Mouse (Mus musculus) hematopoietic stem cell, adult 5-6 weeks (primary cell): Measurements from ENCODE around the gene Ints3. TPM values are rescaled to one million over a fixed set of nuclear protein-coding genes. Genes with fewer than 3 reads are reported as not detected.
"Not testable (repeated sequence)": the region's sequence is repeated elsewhere in the genome, so short reads cannot be mapped to it uniquely, and the experiment has no call there.

ENCODE experiments used
- ATAC-seq, 2 experiments: fragments of 125-278 bp in 1 of 2; replicated peaks in 1 of 2; 2 replicates each; pipeline ENCODE4 v1.8.0; 2016 to 2017; ENCODE audit warnings: inconsistent platforms in 2 of 2, mild to moderate bottlenecking in 2 of 2, moderate number of reproducible peaks in 2 of 2, low read depth in 1 of 2, moderate TSS enrichment in 1 of 2; ENCODE audit not compliant: low FRiP score in 2 of 2, poor library complexity in 2 of 2, severe bottlenecking in 2 of 2, insufficient read depth in 1 of 2, low TSS enrichment in 1 of 2
- total RNA-seq: library from RNA; stranded (forward); fragments of 172-1452, 232-1000 nt; gene quantifications from 2 replicates; pipeline ENCODE4 v1.2.3, GENCODE M21; 2017

Ints3 gene
- total RNA-seq, 1 experiment from 2014 or later: 22.6 TPM

DNA sequence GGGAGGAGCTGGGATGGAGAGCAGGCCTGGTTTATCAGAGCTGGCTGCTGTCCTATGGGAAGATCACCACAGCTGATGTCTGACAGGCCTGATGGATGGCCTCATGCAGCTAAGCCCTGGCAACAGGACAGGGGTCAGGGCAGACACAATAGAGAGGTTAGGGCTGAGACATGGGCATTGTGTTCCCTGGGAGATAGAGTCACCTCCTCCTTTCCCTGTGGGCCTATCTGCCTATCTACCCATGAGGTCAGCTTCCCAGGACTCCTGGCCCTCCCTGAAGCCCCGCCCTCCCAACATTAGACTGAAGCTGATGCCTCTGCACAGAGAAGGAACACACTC is 57.2 kb downstream of the Ints3 start:
- ATAC-seq: no peak

DNA sequence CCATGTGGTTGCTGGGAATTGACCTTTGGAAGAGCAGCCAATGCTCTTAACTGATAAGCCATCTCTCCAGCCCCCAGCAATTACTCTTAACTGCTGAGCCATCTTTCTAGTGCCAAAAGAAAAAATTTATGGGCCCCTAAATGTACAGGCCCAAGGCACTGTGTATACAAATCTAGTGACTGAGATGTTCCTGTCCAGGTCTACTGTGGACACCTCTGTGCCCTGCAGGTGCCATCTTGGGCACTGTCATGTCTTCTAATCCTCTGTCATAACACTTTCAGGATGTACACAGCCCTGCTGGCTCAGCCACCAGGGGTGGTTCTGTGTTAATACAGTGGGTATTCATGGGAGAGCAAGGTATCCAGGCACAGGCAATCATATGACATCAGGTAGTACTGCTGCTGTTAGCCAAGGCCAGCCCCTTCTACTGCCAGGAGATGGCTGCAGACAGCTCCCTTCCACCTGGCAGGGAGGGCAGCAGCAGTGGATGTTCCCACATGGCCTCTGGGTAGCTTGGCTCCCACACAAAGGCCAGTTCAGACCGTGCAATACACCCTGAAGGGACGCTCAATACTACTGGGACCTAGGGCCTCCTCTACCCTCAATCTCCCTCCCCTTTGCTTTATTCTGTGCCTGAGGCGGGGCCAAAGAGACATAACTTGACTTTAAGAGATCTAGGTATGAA is 57.7 kb downstream of the Ints3 start:
- no peak for ATAC-seq

DNA sequence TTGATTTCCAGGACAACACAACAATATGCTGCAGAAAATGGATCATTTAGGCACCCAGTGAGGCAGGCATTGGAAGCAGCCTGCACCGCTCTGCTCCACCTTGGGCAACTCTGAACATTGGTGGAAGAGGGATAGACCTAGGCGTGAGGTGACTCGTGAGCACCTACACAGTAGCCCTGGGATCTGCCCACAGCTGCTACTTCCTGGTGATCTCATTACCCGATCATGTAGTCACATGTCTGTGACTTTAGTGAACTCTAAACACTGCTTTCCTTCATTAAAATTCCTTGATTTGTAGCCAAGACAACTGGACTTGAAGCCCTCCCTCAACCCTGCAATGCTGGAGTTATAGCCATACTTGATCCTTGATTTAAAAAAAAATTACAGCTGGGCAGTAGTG is 59.1 kb downstream of the Ints3 start:
- ATAC-seq: no peak

GRCm38 (mm10) chr3:90373432-90374028 is 59.9 kb downstream of the Ints3 start:
- peak; percentile 74 to 77; a peak in 3 of 4 replicates for ATAC-seq

DNA sequence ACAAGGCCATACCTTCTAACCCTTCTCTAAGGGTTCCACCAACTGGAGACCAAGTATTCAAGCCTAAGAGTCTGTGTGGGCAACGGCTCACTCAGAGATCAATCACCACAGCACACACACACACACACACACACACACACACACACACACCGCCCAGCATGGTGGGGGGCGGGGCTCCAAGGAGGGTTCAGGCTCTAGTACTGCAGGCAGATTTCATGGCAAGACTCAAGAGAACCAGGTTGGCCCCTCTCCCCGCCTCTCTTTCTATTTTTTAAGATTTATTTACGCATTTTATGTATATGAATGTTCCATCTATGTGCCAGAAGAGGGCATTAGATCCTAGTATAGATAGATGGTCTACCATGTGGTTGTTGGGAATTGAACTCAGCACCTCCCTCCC is 60.6 kb downstream of the Ints3 start:
- ATAC-seq: no peak

DNA sequence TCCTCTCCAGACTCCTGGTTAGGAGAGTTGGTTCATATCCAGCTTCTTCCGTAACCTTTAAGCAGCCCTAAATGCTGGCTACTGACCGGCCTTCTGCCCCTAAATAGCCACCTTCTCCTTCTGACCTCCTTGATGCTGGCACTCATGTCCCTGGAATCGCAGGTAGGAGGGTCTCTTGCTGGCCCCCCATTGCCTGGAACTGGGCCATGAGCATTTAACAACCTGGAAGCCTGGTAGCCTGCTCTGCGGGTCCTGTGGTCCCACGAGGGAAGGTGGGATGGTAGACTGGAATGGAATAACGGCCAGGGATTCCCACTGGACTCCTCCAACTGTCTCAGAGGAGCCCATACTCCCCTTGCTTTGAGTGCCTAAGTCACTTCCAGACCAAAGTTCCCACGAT is 61.6 kb downstream of the Ints3 start:
- no peak for ATAC-seq

- no peak for ATAC-seq
Measured at GRCm38 (mm10) chr3:90369041-90369440, 64.4 kb downstream of the Ints3 start.

DNA sequence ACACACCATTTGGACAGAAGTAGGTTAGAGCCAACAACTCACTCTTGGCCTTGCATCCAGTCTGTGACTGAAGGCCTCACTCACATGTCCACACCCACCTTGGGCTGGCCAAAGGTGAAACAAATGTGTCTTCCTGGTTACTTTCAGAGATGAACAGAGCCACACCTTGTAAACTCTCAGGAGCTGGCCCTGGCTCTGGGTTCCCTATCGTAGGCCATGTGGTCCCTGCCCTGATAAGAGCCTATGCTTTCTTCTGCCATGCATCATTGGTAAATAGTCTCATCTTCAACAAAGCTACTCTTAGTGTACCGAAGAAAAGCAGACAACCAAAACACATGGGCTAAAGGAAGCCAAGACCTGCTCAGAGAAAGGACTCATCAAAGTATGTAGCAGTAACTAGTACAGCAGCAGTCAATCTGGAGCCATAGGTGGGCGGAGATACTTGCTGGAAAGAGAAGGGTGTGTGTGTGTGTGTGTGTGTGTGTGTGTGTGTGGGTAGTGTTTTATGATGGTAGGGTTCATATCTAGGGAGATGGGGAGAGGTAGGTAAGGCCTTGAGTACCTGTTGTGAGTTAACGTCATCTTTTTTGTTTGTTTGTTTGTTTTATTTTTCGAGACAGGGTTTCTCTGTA is 66.3 kb downstream of the Ints3 start:
- ATAC-seq: no peak

GRCm38 (mm10) chr3:90362346-90362745 is 71.1 kb downstream of the Ints3 start:
- no peak for ATAC-seq

- no peak for ATAC-seq
Measured at GRCm38 (mm10) chr3:90361476-90361875, 71.9 kb downstream of the Ints3 start.

DNA sequence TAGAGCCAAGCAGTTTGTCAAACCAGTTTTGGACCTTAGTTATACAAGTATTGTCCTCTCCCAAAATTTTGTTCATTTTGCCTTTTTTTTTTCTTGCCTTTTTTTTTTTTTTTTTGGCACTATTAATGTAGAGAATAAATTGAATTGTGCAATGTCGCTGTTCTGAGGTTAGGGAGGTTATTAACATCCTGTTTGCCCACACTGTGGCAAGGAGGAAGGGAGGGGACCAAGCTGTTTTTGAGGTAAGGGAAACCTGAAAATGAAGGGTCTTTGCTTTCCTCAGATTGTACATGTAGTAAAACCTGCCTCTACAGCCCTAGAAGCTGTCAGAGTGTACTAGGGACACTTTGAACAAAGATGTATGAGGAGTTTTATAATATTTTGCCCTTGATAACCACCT is 74.2 kb downstream of the Ints3 start:
- peak; percentile 37 to 48; a peak in 1 of 4 replicates for ATAC-seq

DNA sequence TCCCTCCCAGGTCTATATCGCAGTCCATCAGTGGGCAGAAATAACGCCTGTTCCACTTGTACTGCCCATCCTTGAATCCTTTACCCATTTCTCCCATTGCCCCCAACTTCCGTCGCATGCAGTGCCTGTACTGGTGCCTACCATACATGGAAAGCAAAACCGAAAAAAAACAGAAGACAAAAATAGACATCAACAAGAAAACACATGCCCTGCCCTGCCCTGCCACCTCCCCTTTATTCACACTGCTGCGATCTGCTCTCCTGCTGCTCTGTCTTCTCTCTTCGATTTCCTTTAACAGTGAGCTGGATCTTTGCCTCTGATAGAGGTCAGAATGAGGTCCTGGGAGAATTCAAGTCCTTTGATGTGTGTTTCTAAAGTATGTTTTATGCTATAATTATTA is 75.5 kb downstream of the Ints3 start:
- no peak for ATAC-seq

GRCm38 (mm10) chr3:90347847-90348246 is 85.6 kb downstream of the Ints3 start:
- no peak for ATAC-seq

DNA sequence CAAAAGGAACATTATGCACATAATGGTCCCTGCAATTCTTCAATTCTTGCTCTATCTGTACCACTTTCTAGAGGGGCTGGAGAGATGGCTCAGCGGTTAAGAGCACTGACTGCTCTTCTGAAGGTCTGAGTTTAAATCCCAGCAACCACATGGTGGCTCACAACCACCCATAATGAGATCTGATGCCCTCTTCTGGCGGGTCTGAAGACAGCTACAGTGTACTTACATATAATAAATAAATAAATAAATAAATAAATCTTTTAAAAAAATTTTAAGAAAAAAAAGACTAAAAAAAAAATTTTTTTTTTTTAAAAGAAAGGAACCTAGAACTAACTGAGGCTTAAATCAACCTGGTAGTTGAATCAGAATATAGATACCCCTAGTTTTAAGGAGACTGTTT is 90.6 kb downstream of the Ints3 start:
- ATAC-seq: not testable (repeated sequence)

Other genes starting within 250 kb of the Ints3 start
- 5,346 and 7,603 TPM in 2 replicates for gene Rps27, start 220.0 kb downstream of the Ints3 start, total RNA-seq
- gene Rab13, start 219.9 kb downstream of the Ints3 start, total RNA-seq: 3.8 and 5.8 TPM in 2 replicates
- 45.2 and 54.4 TPM in 2 replicates for gene Jtb, start 202.0 kb downstream of the Ints3 start, total RNA-seq
- not detected in 2 replicates for gene Creb3l4, start 190.1 kb downstream of the Ints3 start, total RNA-seq
- 48.2 and 61.7 TPM in 2 replicates for gene Slc39a1, start 185.4 kb downstream of the Ints3 start, total RNA-seq
- gene Crtc2, start 179.5 kb downstream of the Ints3 start, total RNA-seq: 15.1 and 18.8 TPM in 2 replicates
- 15.7 and 19.6 TPM in 2 replicates for gene Dennd4b, start 168.4 kb downstream of the Ints3 start, total RNA-seq
- 33.5 and 34.1 TPM in 2 replicates for gene Gatad2b, start 140.4 kb downstream of the Ints3 start, total RNA-seq
- 0.60 and 1.1 TPM in 2 replicates for gene Slc27a3, start 43.7 kb downstream of the Ints3 start, total RNA-seq
- 0.38 TPM in 1 of 2 replicates, not detected in the other for gene Npr1, start 32.2 kb upstream of the Ints3 start, total RNA-seq
- gene Ilf2, start 42.5 kb upstream of the Ints3 start, total RNA-seq: 203 and 236 TPM in 2 replicates
- 52.2 and 60.1 TPM in 2 replicates for gene Snapin, start 57.4 kb upstream of the Ints3 start, total RNA-seq
- gene Chtop, start 75.9 kb upstream of the Ints3 start, total RNA-seq: 109 and 142 TPM in 2 replicates
- 79.8 and 83.0 TPM in 2 replicates for gene S100a1, start 80.8 kb upstream of the Ints3 start, total RNA-seq
- gene S100a13, start 80.8 kb upstream of the Ints3 start, total RNA-seq: 109 and 112 TPM in 2 replicates
- not detected in 2 replicates for gene S100a14, start 93.2 kb upstream of the Ints3 start, total RNA-seq
- not detected in 2 replicates for gene S100a16, start 103.6 kb upstream of the Ints3 start, total RNA-seq
- gene S100a3, start 127.0 kb upstream of the Ints3 start, total RNA-seq: 1.6 TPM in 1 of 2 replicates, not detected in the other
- not detected in 2 replicates for gene S100a2, start 156.6 kb upstream of the Ints3 start, total RNA-seq
- gene Gm42674, start 168.3 kb upstream of the Ints3 start, total RNA-seq: not detected in 2 replicates
- 29.5 and 78.7 TPM in 2 replicates for gene S100a4, start 170.1 kb upstream of the Ints3 start, total RNA-seq
- gene S100a5, start 174.9 kb upstream of the Ints3 start, total RNA-seq: not detected in 2 replicates
- 37.1 and 121 TPM in 2 replicates for gene S100a6, start 179.3 kb upstream of the Ints3 start, total RNA-seq
- not detected in 2 replicates for gene S100a7a, start 220.4 kb upstream of the Ints3 start, total RNA-seq
- gene S100a8, start 235.4 kb upstream of the Ints3 start, total RNA-seq: 2,013 and 6,407 TPM in 2 replicates